Mouse (Mus musculus) kidney, adult 2 months (tissue): ENCODE results near the gene Ccdc9b. TPM values are rescaled to one million over a fixed set of nuclear protein-coding genes. Genes with fewer than 3 reads are reported as not detected.

Source experiments
- DNase-seq: peaks from one replicate; pipeline ENCODE4 v3.0.0; 2021
- H3K27ac ChIP-seq: fragments of 200-500 bp; 2 replicates; pipeline ENCODE4 v1.5.1; 2012; ENCODE audit warnings: low read depth, low read length, control low read depth, inconsistent platforms; ENCODE audit not compliant: insufficient read depth
- H3K27me3 ChIP-seq: fragments of 200-500 bp; replicated peaks from 2 replicates; pipeline ENCODE4 v1.6.1; 2012; ENCODE audit warnings: mild to moderate bottlenecking, moderate library complexity, low read length, inconsistent platforms; ENCODE audit not compliant: control insufficient read depth, insufficient read depth
- H3K36me3 ChIP-seq: fragments of 200-500 bp; 2 replicates; pipeline ENCODE4 v1.6.1; 2012; ENCODE audit warnings: mild to moderate bottlenecking, moderate library complexity, low read length, inconsistent platforms; ENCODE audit not compliant: control insufficient read depth, insufficient read depth
- H3K4me1 ChIP-seq: fragments of 200-500 bp; 2 replicates; pipeline ENCODE4 v1.6.1; 2011; ENCODE audit warnings: low read length; ENCODE audit not compliant: control insufficient read depth, insufficient read depth
- H3K4me3 ChIP-seq: fragments of 200-500 bp; 2 replicates; pipeline ENCODE4 v1.5.1; 2011; ENCODE audit warnings: mild to moderate bottlenecking, low read depth, low read length, control low read depth; ENCODE audit not compliant: insufficient read depth
- CTCF ChIP-seq: fragments of 200-500 bp; conservative IDR thresholded peaks from 2 replicates; pipeline ENCODE4 v1.5.1; 2011; ENCODE audit warnings: low read depth, mild to moderate bottlenecking, control low read depth, low read length, moderate library complexity, mixed read lengths; ENCODE audit not compliant: insufficient read depth, insufficient read length
- POLR2A ChIP-seq: fragments of 200-500 bp; IDR thresholded peaks from one replicate; pipeline ENCODE4 v1.6.1; 2011; ENCODE audit warnings: low read depth, low read length, control low read depth
- WGBS: fragments of 180-500 bp; shearing (Covaris S2); methylation state at CpG from one replicate; pipeline ENCODE4 v1.1.7; 2018; 5-methylcytosine and 5-hydroxymethylcytosine counted together
- polyA plus RNA-seq: library from polyadenylated mRNA; depleted of rRNA; stranded (reverse); fragments of >200 nt; gene quantifications from 2 replicates; pipeline ENCODE4 v1.2.3, GENCODE M21; 2012

Gene Ccdc9b
- polyA plus RNA-seq, 1 experiment: 3.4 TPM

- Histone ChIP-seq H3K4me3 (no peak overlapping the region), H3K36me3 (no peaks in the 10 kb centered on the region), H3K4me1 (no peaks in the 10 kb centered on the region), H3K27ac (no peak overlapping the region), H3K27me3 (no peaks in the 10 kb centered on the region)
- WGBS: 84% methylated on average over 5 of the region's 5 CpGs
- TF ChIP-seq CTCF (no peak), POLR2A (no peak)
- no peak for DNase-seq
Observed at GRCm38 (mm10) chr2:118731981-118732380, 30.5 kb downstream of the Ccdc9b start.

- Histone ChIP-seq H3K4me3 (no peak overlapping the region), H3K27ac (no peak overlapping the region), H3K27me3 (no peaks in the 10 kb centered on the region), H3K4me1 (no peaks in the 10 kb centered on the region), H3K36me3 (no peaks in the 10 kb centered on the region)
- peak; percentile 80 for DNase-seq
- WGBS: 9% methylated on average over 3 of the region's 3 CpGs
- TF ChIP-seq POLR2A (no peak), CTCF (peak; percentile 76)
Observed at GRCm38 (mm10) chr2:118730622-118730915, 31.9 kb downstream of the Ccdc9b start.

GRCm38 (mm10) chr2:118729816-118730621 lies 32.4 kb downstream of the Ccdc9b start:
- TF ChIP-seq POLR2A (no peak), CTCF (no peak)
- no peak for DNase-seq
- no peak overlapping the region for H3K4me3 ChIP-seq
- H3K4me1 ChIP-seq: no peaks in the 10 kb centered on the region
- H3K27me3 ChIP-seq: no peaks in the 10 kb centered on the region
- 36% methylated on average over 8 of the region's 8 CpGs for WGBS
- no peaks in the 10 kb centered on the region for H3K36me3 ChIP-seq
- H3K27ac ChIP-seq: no peak overlapping the region

DNA sequence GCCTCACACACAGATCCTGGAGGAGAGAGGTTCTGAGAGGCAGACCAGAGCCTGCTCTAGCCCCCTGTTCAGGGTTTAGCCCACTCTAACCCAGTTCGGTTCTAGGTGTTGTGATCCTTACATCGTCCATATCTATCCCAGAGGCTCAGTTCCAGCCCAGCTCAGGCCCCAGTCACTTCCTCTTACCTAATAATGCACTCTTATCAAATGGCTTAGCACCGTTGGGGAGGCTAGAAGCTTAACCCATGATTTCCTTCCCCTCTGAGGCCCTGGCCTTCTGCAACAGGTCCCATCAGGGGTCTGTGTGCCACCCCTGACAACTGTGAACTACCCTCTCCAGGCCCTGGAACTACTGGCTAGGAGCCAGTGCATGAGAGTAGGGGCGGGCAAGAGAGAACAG lies 33.3 kb downstream of the Ccdc9b start:
- 59% methylated on average over 4 of the region's 4 CpGs for WGBS
- Histone ChIP-seq H3K36me3 (no peaks in the 10 kb centered on the region), H3K27ac (no peak overlapping the region), H3K27me3 (no peaks in the 10 kb centered on the region), H3K4me1 (no peaks in the 10 kb centered on the region), H3K4me3 (no peak overlapping the region)
- no peak for TF ChIP-seq CTCF
- TF ChIP-seq POLR2A: no peak
- DNase-seq: no peak

GRCm38 (mm10) chr2:118728337-118728736 lies 34.1 kb downstream of the Ccdc9b start, which contains the start of gene Plcb2:
Plcb2 (minus strand) TSS chr2:118728438.
- peak within 1 kb of the TSS; percentile 32; the same call in 1 of the 2 replicates for H3K4me3 ChIP-seq
- no peaks in the 10 kb centered on the region for H3K27me3 ChIP-seq
- TF ChIP-seq POLR2A (no peak), CTCF (no peak)
- peak; percentile 27 for DNase-seq
- H3K4me1 ChIP-seq: no peaks in the 10 kb centered on the region
- H3K36me3 ChIP-seq: no peaks in the 10 kb centered on the region
- no peak within 1 kb of the TSS for H3K27ac ChIP-seq
- WGBS: 29% methylated on average over 7 of the region's 7 CpGs

DNA sequence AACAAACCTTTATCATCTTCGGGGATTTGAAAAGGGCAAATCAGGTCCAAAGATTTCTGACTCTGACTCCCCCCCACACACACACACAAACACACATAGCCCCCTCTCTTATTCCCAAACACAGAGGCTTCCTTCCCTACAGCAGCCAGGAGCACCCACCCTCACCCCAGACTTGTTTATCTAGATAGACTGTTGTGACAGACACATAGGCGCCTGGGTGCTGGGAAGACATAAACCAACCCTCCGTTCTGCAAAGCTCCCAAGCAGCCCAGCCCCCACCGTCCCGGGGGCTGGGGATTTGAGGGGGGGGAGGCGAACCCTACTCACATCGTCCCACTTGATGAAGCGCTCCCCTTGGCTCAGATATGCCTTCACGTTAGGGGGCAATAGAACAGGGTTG lies 34.5 kb downstream of the Ccdc9b start:
- H3K27me3 ChIP-seq: no peaks in the 10 kb centered on the region
- WGBS: 30% methylated on average over 9 of the region's 9 CpGs
- DNase-seq: no peak
- peak overlapping the region; percentile 32; the same call in 1 of the 2 replicates for H3K4me3 ChIP-seq
- no peaks in the 10 kb centered on the region for H3K4me1 ChIP-seq
- no peak for TF ChIP-seq CTCF
- no peak for TF ChIP-seq POLR2A
- no peak overlapping the region for H3K27ac ChIP-seq
- H3K36me3 ChIP-seq: no peaks in the 10 kb centered on the region

- H3K36me3 ChIP-seq: no peaks in the 10 kb centered on the region
- 97% methylated on average over 2 of the region's 2 CpGs for WGBS
- no peak overlapping the region for H3K4me3 ChIP-seq
- TF ChIP-seq POLR2A (no peak), CTCF (no peak)
- H3K27me3 ChIP-seq: no peaks in the 10 kb centered on the region
- no peak for DNase-seq
- H3K27ac ChIP-seq: no peak overlapping the region
- H3K4me1 ChIP-seq: no peaks in the 10 kb centered on the region
Observed at GRCm38 (mm10) chr2:118726873-118727272, 35.6 kb downstream of the Ccdc9b start.
